9 mouse cellular contexts compared by ENCODE assay signal in the genomic region with DNA sequence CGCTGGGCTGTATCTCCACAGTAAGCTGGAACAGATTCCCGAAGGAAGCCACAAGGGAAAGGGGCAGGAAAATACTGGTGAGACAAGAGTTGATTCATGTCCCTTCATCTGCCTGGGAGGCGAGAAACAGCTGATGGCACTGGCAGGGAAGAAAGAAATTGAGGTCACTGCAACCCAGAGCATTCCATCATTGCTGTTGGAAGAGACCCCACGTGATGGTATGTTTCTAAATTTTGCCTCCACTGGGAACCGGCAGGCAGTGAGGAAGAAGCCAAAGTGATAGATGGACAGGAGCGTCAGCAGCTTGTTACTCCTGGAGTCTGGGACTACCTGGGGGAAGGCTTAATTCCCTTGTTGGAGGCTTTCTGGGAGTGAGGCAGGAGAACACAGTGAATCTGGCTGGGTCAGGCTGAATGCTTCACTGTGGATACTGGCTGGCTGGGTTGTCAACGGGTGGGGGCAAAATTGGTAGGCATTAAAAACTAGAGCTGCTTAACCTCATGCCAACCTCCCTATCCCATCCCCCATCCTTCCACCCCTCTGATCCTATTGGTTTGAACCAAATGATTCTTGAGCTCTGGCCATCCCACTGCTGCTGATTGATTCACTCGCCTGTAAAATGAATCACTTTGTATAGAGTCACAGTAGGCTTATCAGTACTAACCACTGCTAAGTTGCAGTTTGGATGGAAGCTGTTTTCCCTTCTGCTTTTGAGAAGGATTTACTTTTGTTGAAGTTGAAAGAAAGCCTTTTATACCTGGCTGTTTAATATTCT.
DNase-seq lines count a peak whose midpoint lies in the region; ATAC-seq lines count a peak whose summit lies in the region.
"Had no signal": no experiment of that assay in that cellular context is flagged by ENCODE, and none has a peak within 500 bp of the region (broad histone marks: within the 10 kb centered on the region; RNA-seq: fewer than 3 reads in every experiment).

No protein-coding gene starts in this region.

- no peaks in the 10 kb centered on the region for H3K9me3 ChIP-seq in embryonic facial prominence, embryonic 14.5 days (ENCODE audit: control insufficient read depth, low read length)
- no peaks in the 10 kb centered on the region for H3K9me3 ChIP-seq in heart, embryonic 16.5 days (replicated peaks; ENCODE audit: control insufficient read depth, low read length)

- H3K27ac ChIP-seq in embryonic facial prominence, embryonic 14.5 days (replicated peaks; ENCODE audit: low read depth, low read length): 0 out of 2 replicates have a peak overlapping the region, but pooled peaks have one; percentile 28
- H3K27ac ChIP-seq in heart, embryonic 16.5 days (ENCODE audit: low read length): peak overlapping the region; percentile 84

- H3K4me3 ChIP-seq in embryonic facial prominence, embryonic 14.5 days (ENCODE audit: low read depth, low read length): no peak overlapping the region
- no peak overlapping the region for H3K4me3 ChIP-seq in heart, embryonic 16.5 days (ENCODE audit: low read length)
- H3K4me3 ChIP-seq: erythroblast, embryonic 14.5 days had no signal

- no peak overlapping the region for H3K4me2 ChIP-seq in embryonic facial prominence, embryonic 14.5 days (ENCODE audit: low read depth, low read length)
- H3K4me2 ChIP-seq in heart, embryonic 16.5 days (ENCODE audit: low read depth, low read length): peak overlapping the region; percentile 11; the same call in 1 of the 2 replicates

- H3K4me1 ChIP-seq in embryonic facial prominence, embryonic 14.5 days (ENCODE audit: control insufficient read depth, insufficient read depth, low read length): peaks cover 15% of the 10 kb centered on the region
- peaks cover 22% of the 10 kb centered on the region for H3K4me1 ChIP-seq in heart, embryonic 16.5 days (ENCODE audit: control insufficient read depth, insufficient read depth, low read length)

- WGBS in embryonic facial prominence, embryonic 14.5 days: 38% methylated on average over 8 of the region's 8 CpGs
- WGBS in heart, embryonic 16.5 days: 29% methylated on average over 8 of the region's 8 CpGs

- H3K27me3 ChIP-seq in embryonic facial prominence, embryonic 14.5 days (replicated peaks; ENCODE audit: control insufficient read depth, insufficient read depth, low read length): no peaks in the 10 kb centered on the region
- H3K27me3 ChIP-seq in heart, embryonic 16.5 days (ENCODE audit: control insufficient read depth, insufficient read depth, low read length): no peaks in the 10 kb centered on the region

- intact Hi-C loops in left cerebral cortex, postnatal 14 days (cut with DNase I): loop anchor here (5.0 kb wide), 2 partner anchors 66 to 121 kb away; a partner anchor contains a TSS

- peak; percentile 28; the same call in 1 of the 2 replicates for ATAC-seq in embryonic facial prominence, embryonic 14.5 days (ENCODE audit: low read depth)
- ATAC-seq in heart, embryonic 16.5 days (replicated peaks; ENCODE audit: extremely low read depth, insufficient read depth, low FRiP score): peak; percentile 70; the same call in 1 of the 2 replicates

- H3K36me3 ChIP-seq in embryonic facial prominence, embryonic 14.5 days (ENCODE audit: control insufficient read depth, insufficient read depth, low read length): no peaks in the 10 kb centered on the region
- no peaks in the 10 kb centered on the region; the same call in 1 of the 2 replicates for H3K36me3 ChIP-seq in heart, embryonic 16.5 days (ENCODE audit: control insufficient read depth, insufficient read depth)

- no peak overlapping the region for H3K9ac ChIP-seq in embryonic facial prominence, embryonic 14.5 days (ENCODE audit: low read depth, low read length)
- peak overlapping the region; percentile 30; the same call in 1 of the 2 replicates for H3K9ac ChIP-seq in heart, embryonic 16.5 days (ENCODE audit: low read length)

- DNase-seq in layer of hippocampus, adult 11-12 months (ENCODE audit: low spot score): peak; percentile 76
- DNase-seq in layer of hippocampus, adult 9-10 months (ENCODE audit: low spot score): no peak
- DNase-seq in embryonic facial prominence, embryonic 14.5 days (ENCODE audit: low spot score): no peak
- DNase-seq in left cerebral cortex, postnatal 14 days (ENCODE audit: low spot score in 2 of 2): peak; percentile 54 to 79
- DNase-seq in right cerebral cortex, postnatal 25 days: peak; percentile 64
- no peak for DNase-seq in thymus, adult 18-20 months
- DNase-seq in kidney, adult 8-10 months: no peak

Comparison
In these comparisons a context has a peak if more than half of its experiments do, and no peak if none do; other contexts are left out.
1. DNase-seq: peak in layer of hippocampus, adult 11-12 months (single experiment), left cerebral cortex, postnatal 14 days (2 of 2) and right cerebral cortex, postnatal 25 days (single experiment); none in layer of hippocampus, adult 9-10 months (single experiment), embryonic facial prominence, embryonic 14.5 days (single experiment), thymus, adult 18-20 months (0 of 2) and kidney, adult 8-10 months (0 of 2).